Mouse (Mus musculus) urinary bladder, postnatal 14 days (tissue): ENCODE results near the gene Tmem234.

Experiments used
- DNase-seq: peaks from one replicate; pipeline ENCODE4 v3.0.0; 2021; ENCODE audit warnings: low spot score

The Tmem234 gene

DNA sequence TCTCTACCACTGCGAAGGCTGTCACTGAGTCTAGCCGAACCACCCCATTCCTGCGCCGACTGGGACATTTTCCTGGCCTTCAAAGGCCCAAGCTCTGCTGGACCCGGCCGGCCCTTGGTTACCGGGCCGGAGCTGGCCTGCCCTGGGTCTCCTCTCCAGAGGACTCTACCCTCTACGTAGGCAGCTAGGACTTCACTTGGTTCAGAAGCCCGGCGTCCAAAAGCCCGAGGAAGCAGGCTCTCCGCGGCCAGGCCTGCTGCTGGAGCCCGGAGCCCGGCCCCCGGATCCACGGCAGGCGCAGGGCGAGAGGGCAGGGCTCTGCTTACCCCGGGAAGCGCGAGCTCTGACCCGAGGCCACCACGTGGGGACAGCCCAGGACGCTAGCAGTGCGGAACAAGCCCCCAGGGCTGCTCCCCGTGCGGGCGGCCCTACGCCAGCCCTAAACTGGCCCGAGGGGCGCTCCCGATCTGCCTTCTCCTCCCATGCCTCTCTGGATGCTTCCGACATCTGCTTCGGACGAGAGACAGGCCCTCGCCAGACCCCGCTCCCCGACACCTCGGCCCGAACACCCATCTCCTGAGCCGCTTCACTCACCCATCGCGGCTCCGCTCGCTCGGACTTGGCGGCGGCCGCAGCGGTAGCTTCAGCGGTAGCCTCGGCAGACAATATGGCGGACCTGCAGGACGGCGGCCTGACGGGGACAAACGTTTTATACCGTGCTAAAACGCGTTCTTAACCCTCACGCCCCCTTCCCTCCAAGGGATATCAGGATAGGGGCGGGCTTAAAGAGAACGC lies 71.8 kb downstream of the Tmem234 start, which contains the start of gene Kpna6:
Kpna6 (minus strand) TSS at position 685 of the 795 bp plus-strand sequence.
- peak; percentile 89 for DNase-seq

DNA sequence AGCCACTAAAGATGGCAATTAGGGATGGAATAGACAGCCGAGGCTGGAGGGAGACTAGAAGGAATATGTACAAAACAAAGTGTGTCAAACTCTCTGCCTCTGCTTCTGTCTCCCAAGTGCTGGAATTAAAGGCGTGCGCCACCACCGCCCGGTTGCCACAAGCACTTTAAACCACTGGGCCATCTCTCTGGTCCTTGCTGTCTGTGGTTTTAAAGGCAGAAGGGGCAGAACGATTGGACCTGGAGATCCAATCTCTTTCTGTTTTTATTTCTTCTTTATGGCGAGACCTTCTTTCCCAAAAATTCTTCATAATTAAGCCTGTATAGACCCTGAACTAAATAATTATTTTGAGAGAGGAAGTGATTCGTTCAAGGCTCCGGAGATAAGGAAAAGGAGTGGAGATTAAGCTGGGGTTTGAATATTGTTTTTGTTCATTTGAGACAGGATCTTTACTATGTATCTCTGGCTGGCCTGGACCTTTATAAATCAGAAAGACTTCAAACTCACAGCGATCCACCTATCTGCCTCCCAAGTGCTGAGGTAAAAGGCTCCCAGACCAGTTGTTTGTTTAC lies 72.5 kb downstream of the Tmem234 start:
- DNase-seq, result no peak
